Mouse (Mus musculus): ENCODE data around the gene Esyt3.

DNA sequence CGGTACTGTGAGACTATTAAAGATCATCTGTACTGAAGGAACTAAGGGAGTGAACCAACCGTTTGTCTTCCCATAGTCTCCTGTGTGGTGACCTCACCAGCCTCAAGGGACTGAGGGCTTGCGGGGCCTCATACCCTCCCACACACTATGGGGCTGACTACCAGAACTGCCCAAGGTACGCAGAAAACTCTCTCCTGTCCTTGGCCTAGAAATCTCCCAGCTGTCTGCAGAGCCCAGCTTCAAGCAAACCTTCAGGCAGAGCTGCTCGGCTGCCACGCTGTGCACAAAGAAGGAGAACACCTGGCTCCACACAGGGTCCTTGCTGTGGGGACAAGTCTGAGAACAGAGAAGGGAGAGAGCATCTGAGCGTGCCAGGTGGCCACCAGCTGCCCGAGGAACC is 38.4 kb downstream of the Esyt3 start:
- TF ChIP-seq CTCF (IDR thresholded peaks at IDR 0.05; ENCODE audit: low read depth) = no peak
- no peak for TF ChIP-seq EP300 (IDR thresholded peaks at IDR 0.05; ENCODE audit: low read depth)
